Comparison of ENCODE assay signal across 8 mouse cellular contexts in the genomic region with DNA sequence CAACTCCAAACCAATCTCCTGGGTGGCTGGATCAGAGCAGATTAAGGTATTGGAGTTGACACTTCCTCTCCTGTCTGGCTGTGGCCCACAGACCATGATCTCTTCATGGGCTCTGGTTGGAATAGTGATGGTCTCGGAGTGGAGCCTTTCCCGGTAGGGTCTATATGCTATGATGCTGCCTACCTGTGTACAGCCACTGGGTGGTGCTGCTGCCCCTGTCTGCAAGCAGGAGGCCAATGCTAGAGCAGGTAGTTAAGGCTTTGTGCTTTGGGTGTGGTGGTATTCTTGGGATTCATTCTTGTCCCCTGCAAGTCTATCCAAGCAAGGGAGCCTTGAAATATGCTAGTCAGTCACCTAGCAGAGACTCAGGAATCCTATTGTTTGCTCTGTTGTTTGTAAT. TPM values are rescaled to one million over a fixed set of nuclear protein-coding genes. Genes with fewer than 3 reads are reported as not detected.
A peak's percentile ranks its signal among the peaks of the same experiment; 100 is the strongest.
DNase-seq lines count a peak whose midpoint lies in the region; ATAC-seq lines count a peak whose summit lies in the region.

No protein-coding gene starts in this region.

- H3K4me3 ChIP-seq in heart, embryonic 10.5 days: no peak overlapping the region
- H3K4me3 ChIP-seq in intestine, embryonic 16.5 days (ENCODE audit: low read length): no peak overlapping the region

- 0 out of 2 replicates have a peak, but pooled peaks cover 3% of the 10 kb centered on the region for H3K27me3 ChIP-seq in heart, embryonic 10.5 days (ENCODE audit: insufficient read depth, poor library complexity, severe bottlenecking)
- no peaks in the 10 kb centered on the region for H3K27me3 ChIP-seq in intestine, embryonic 16.5 days (replicated peaks; ENCODE audit: control insufficient read depth, insufficient read depth, low read length)

- H3K9me3 ChIP-seq in heart, embryonic 10.5 days: no peaks in the 10 kb centered on the region
- H3K9me3 ChIP-seq in intestine, embryonic 16.5 days (ENCODE audit: control insufficient read depth, low read length): no peaks in the 10 kb centered on the region

- intact Hi-C loops in left cerebral cortex, postnatal 4 days (cut with DNase I): no loop called here

- WGBS in heart, embryonic 10.5 days: 29% methylated on average over 2 of the region's 2 CpGs
- WGBS in intestine, embryonic 16.5 days: 36% methylated on average over 2 of the region's 2 CpGs

- H3K4me2 ChIP-seq in intestine, embryonic 16.5 days (ENCODE audit: low read depth, low read length): no peak overlapping the region

- H3K4me1 ChIP-seq in heart, embryonic 10.5 days: peaks cover 5% of the 10 kb centered on the region; the same call in 1 of the 2 replicates
- H3K4me1 ChIP-seq in intestine, embryonic 16.5 days (ENCODE audit: control insufficient read depth, insufficient read depth, low read length): no peaks in the 10 kb centered on the region

- no peaks in the 10 kb centered on the region for H3K36me3 ChIP-seq in heart, embryonic 10.5 days
- no peaks in the 10 kb centered on the region for H3K36me3 ChIP-seq in intestine, embryonic 16.5 days (ENCODE audit: control insufficient read depth, insufficient read depth, low read length)

- ATAC-seq in common myeloid progenitor, adult 5-6 weeks (replicated peaks; ENCODE audit: low read depth, poor library complexity, severe bottlenecking): peak; percentile 99
- ATAC-seq in intestine, embryonic 16.5 days: 0 out of 2 replicates have a peak, but pooled peaks have one; percentile 38
- ATAC-seq in neutrophil, adult 5-6 weeks (ENCODE audit: extremely low read depth, insufficient number of reproducible peaks, low FRiP score, poor library complexity, severe bottlenecking): peak; percentile 96

- no peak overlapping the region for H3K9ac ChIP-seq in intestine, embryonic 16.5 days (ENCODE audit: low read depth, low read length)

- peak; percentile 81 for DNase-seq in heart, embryonic 10.5 days (ENCODE audit: low spot score)
- DNase-seq in heart, adult 9 months (ENCODE audit: low spot score in 2 of 2): no peak
- DNase-seq in Muller cell, postnatal 12 days (ENCODE audit: inconsistent ontology term): peak; percentile 13
- DNase-seq in left cerebral cortex, postnatal 4 days: peak; percentile 31
- DNase-seq in thymus, postnatal 25 days: peak; percentile 80

- H3K27ac ChIP-seq in heart, embryonic 10.5 days: no peak overlapping the region
- H3K27ac ChIP-seq in intestine, embryonic 16.5 days (ENCODE audit: low read length): no peak overlapping the region

RNA-seq across cellular contexts. Expression of a gene that starts 0.7 kb away (rescaled TPM):
- 1.7 and 2.4 TPM in 2 replicates for polyA plus RNA-seq in heart, embryonic 10.5 days (2016; fragmentation: Nextera tagmentation; extraction: Ambion mirVana)
- 0.39 and 2.1 TPM in 2 replicates for total RNA-seq in common myeloid progenitor, adult 5-6 weeks (2017)
- 4.1 and 4.3 TPM in 2 replicates for polyA plus RNA-seq in intestine, embryonic 16.5 days (2015; fragmentation: Nextera tagmentation; extraction: Ambion mirVana)
- 1 to 10 TPM in 1 of 2 experiments, under 1 TPM in 1; 0.91 to 1.0 TPM for total RNA-seq in left cerebral cortex, postnatal 4 days (2021)
- total RNA-seq in neutrophil, adult 5-6 weeks (2017): 25.7 and 29.8 TPM in 2 replicates

RNA-seq across cellular contexts. Expression of a gene that starts 6.7 kb away (rescaled TPM):
- 1.6 and 1.9 TPM in 2 replicates for polyA plus RNA-seq in heart, embryonic 10.5 days (2016; fragmentation: Nextera tagmentation; extraction: Ambion mirVana)
- total RNA-seq in common myeloid progenitor, adult 5-6 weeks (2017): 36.7 and 65.1 TPM in 2 replicates
- 3.4 and 4.0 TPM in 2 replicates for polyA plus RNA-seq in intestine, embryonic 16.5 days (2015; fragmentation: Nextera tagmentation; extraction: Ambion mirVana)
- total RNA-seq in left cerebral cortex, postnatal 4 days (2021): 1 to 10 TPM; 1.0 to 2.0 TPM
- 473 and 476 TPM in 2 replicates for total RNA-seq in neutrophil, adult 5-6 weeks (2017)

RNA-seq across cellular contexts. Expression of a gene that starts 40.3 kb away (rescaled TPM):
- 15.3 and 16.5 TPM in 2 replicates for polyA plus RNA-seq in heart, embryonic 10.5 days (2016; fragmentation: Nextera tagmentation; extraction: Ambion mirVana)
- total RNA-seq in common myeloid progenitor, adult 5-6 weeks (2017): 12.7 and 13.0 TPM in 2 replicates
- polyA plus RNA-seq in intestine, embryonic 16.5 days (2015; fragmentation: Nextera tagmentation; extraction: Ambion mirVana): 13.0 and 13.7 TPM in 2 replicates
- 1 to 10 TPM; 6.8 to 7.8 TPM for total RNA-seq in left cerebral cortex, postnatal 4 days (2021)
- 6.8 and 7.4 TPM in 2 replicates for total RNA-seq in neutrophil, adult 5-6 weeks (2017)

RNA-seq across cellular contexts. Expression of a gene that starts 55.3 kb away (rescaled TPM):
- 3.1 and 4.7 TPM in 2 replicates for polyA plus RNA-seq in heart, embryonic 10.5 days (2016; fragmentation: Nextera tagmentation; extraction: Ambion mirVana)
- 1.0 and 1.6 TPM in 2 replicates for total RNA-seq in common myeloid progenitor, adult 5-6 weeks (2017)
- polyA plus RNA-seq in intestine, embryonic 16.5 days (2015; fragmentation: Nextera tagmentation; extraction: Ambion mirVana): 95.0 and 106 TPM in 2 replicates
- total RNA-seq in left cerebral cortex, postnatal 4 days (2021): 1 to 10 TPM in 1 of 2 experiments, under 1 TPM in 1; 0.79 to 1.1 TPM
- 1.1 and 1.7 TPM in 2 replicates for total RNA-seq in neutrophil, adult 5-6 weeks (2017)

RNA-seq across cellular contexts. Expression of a gene that starts 55.7 kb away (rescaled TPM):
- 1.0 and 2.2 TPM in 2 replicates for polyA plus RNA-seq in heart, embryonic 10.5 days (2016; fragmentation: Nextera tagmentation; extraction: Ambion mirVana)
- total RNA-seq in common myeloid progenitor, adult 5-6 weeks (2017): 1.4 TPM in 1 of 2 replicates, not detected in the other
- 0.91 and 1.2 TPM in 2 replicates for polyA plus RNA-seq in intestine, embryonic 16.5 days (2015; fragmentation: Nextera tagmentation; extraction: Ambion mirVana)
- 1 to 10 TPM; 3.2 to 3.4 TPM for total RNA-seq in left cerebral cortex, postnatal 4 days (2021)
- 12.5 and 13.6 TPM in 2 replicates for total RNA-seq in neutrophil, adult 5-6 weeks (2017)

Comparison
In these comparisons a context has a peak if more than half of its experiments do, and no peak if none do; other contexts are left out.
1. DNase-seq: peak in heart, embryonic 10.5 days (single experiment), Muller cell, postnatal 12 days (single experiment), left cerebral cortex, postnatal 4 days (single experiment) and thymus, postnatal 25 days (single experiment); none in heart, adult 9 months (0 of 2).
2. ATAC-seq: peak in every context shown above with its lines; median percentile 99 in common myeloid progenitor, adult 5-6 weeks; 96 in neutrophil, adult 5-6 weeks; 38 in intestine, embryonic 16.5 days.
3. RNA of a gene that starts 6.7 kb away (total RNA-seq): 473 to 476 TPM in neutrophil, adult 5-6 weeks and 36.7 to 65.1 TPM in common myeloid progenitor, adult 5-6 weeks; 1.0 to 2.0 TPM in left cerebral cortex, postnatal 4 days; every median in the first group is over 10 times any median in the second.